Mouse (Mus musculus) ES-E14 (cell line): ENCODE results near the gene Raver1. TPM values are rescaled to one million over a fixed set of nuclear protein-coding genes. Genes with fewer than 3 reads are reported as not detected.

Source experiments
- DNase-seq: peaks from one replicate; pipeline ENCODE4 v3.0.0-alpha.2; 2013; ENCODE audit warnings: low read depth, low spot score
- H3K27ac ChIP-seq: 2 replicates; pipeline ENCODE4 v1.5.1; 2012; ENCODE audit warnings: low read depth, mild to moderate bottlenecking, low read length, moderate library complexity, mixed read lengths; ENCODE audit not compliant: poor library complexity, insufficient read depth, severe bottlenecking
- H3K36me3 ChIP-seq: 2 replicates; pipeline ENCODE4 v1.6.1; 2012; ENCODE audit warnings: mild to moderate bottlenecking, low read length, moderate library complexity, mixed read lengths; ENCODE audit not compliant: control insufficient read depth, poor library complexity, insufficient read depth, severe bottlenecking
- H3K4me1 ChIP-seq, 2 experiments: fragments of 150-350 bp in 1 of 2; sonication (generic) in 1 of 2; 2 replicates each; pipeline ENCODE4 v1.6.1; 2012; ENCODE audit warnings: low read length in 2 of 2, mild to moderate bottlenecking in 1 of 2, mixed read lengths in 1 of 2; ENCODE audit not compliant: control insufficient read depth in 2 of 2, insufficient read depth in 2 of 2, poor library complexity in 1 of 2
- H3K4me3 ChIP-seq, 2 experiments: fragments of 150-350 bp in 1 of 2; sonication (generic) in 1 of 2; 2 replicates each; pipeline ENCODE4 v1.5.1; 2012; ENCODE audit warnings: low read length in 2 of 2, low read depth in 1 of 2, mild to moderate bottlenecking in 1 of 2, mixed read lengths in 1 of 2; ENCODE audit not compliant: insufficient read depth in 1 of 2, poor library complexity in 1 of 2, severe bottlenecking in 1 of 2
- H3K9ac ChIP-seq: 2 replicates; pipeline ENCODE4 v1.6.1; 2012; ENCODE audit warnings: low read depth, mild to moderate bottlenecking, low read length, mixed read lengths; ENCODE audit not compliant: poor library complexity, insufficient read depth, severe bottlenecking
- H3K9me3 ChIP-seq: fragments of 150-350 bp; sonication (generic); 2 replicates; pipeline ENCODE4 v1.6.1; 2012; ENCODE audit warnings: low read depth, mild to moderate bottlenecking, low read length; ENCODE audit not compliant: control insufficient read depth, insufficient read depth
- CHD2 ChIP-seq: IDR thresholded peaks from 2 replicates; pipeline ENCODE4 v1.6.1; 2014; ENCODE audit warnings: mild to moderate bottlenecking, low read depth, low read length, inconsistent platforms
- HCFC1 ChIP-seq: IDR thresholded peaks from 2 replicates; pipeline ENCODE4 v1.6.1; 2012; ENCODE audit warnings: low read length, inconsistent platforms, borderline replicate concordance; ENCODE audit not compliant: insufficient read depth
- MAFK ChIP-seq: IDR thresholded peaks from 2 replicates; pipeline ENCODE4 v1.6.1; 2014; ENCODE audit warnings: mild to moderate bottlenecking, low read depth, low read length, inconsistent platforms; ENCODE audit not compliant: insufficient read depth
- ZC3H11A ChIP-seq: IDR thresholded peaks from 2 replicates; pipeline ENCODE4 v1.6.1; 2012; ENCODE audit warnings: low read depth, mild to moderate bottlenecking, inconsistent platforms, low read length, borderline replicate concordance
- ZNF384 ChIP-seq: IDR thresholded peaks from 2 replicates; pipeline ENCODE4 v1.6.1; 2012; ENCODE audit warnings: low read depth, low read length, inconsistent platforms
- in situ Hi-C, 2 experiments: fragments of 600-800 bp; cut with MboI; formaldehyde crosslinking; loops; one replicate each; pipeline ENCODE4 v1.15.1; 2025; ENCODE audit warnings: low sequenced_read_pairs in 2 of 2, inconsistent platforms in 1 of 2; ENCODE audit not compliant: unreplicated experiment in 2 of 2
- total RNA-seq: library from RNA; depleted of rRNA; stranded (reverse); fragments of 300-350 nt; gene quantifications from 2 replicates; pipeline ENCODE4 v1.2.3, GENCODE M21; 2012

The Raver1 gene
- total RNA-seq, 1 experiment, result 26.3 TPM

GRCm38 (mm10) chr9:21131059-21131956 lies 39.5 kb upstream of the Raver1 start, which contains the start of gene Tyk2:
TSS of gene Tyk2 (minus strand) at chr9:21131243.
- Histone ChIP-seq H3K4me3 (peak within 1 kb of the TSS; percentile 78 to 94), H3K36me3 (no peaks in the 10 kb centered on the region; the same call in 1 of the 2 replicates), H3K4me1 (peaks cover 0 to 5% of the 10 kb centered on the region in 2 experiments; a peak in 2 of 4 replicates), H3K27ac (peak within 1 kb of the TSS; percentile 9; the same call in 1 of the 2 replicates), H3K9ac (peak within 1 kb of the TSS; percentile 86), H3K9me3 (no peaks in the 10 kb centered on the region)
- DNase-seq, result peak; percentile 97
- TF ChIP-seq ZNF384, result no peak
- TF ChIP-seq MAFK, result 0 out of 2 replicates have a peak, but pooled peaks have one; percentile 4
- TF ChIP-seq ZC3H11A, result no peak
- peak; percentile 76 for TF ChIP-seq HCFC1
- TF ChIP-seq CHD2, result peak; percentile 73
- in situ Hi-C loops, result no loop called here

GRCm38 (mm10) chr9:21126259-21126627 lies 34.4 kb upstream of the Raver1 start:
- no peaks in the 10 kb centered on the region for H3K9me3 ChIP-seq
- peaks cover 0 to 2% of the 10 kb centered on the region in 2 experiments; a peak in 2 of 4 replicates for H3K4me1 ChIP-seq
- no peak overlapping the region for H3K9ac ChIP-seq
- in situ Hi-C loops, result no loop called here
- no peak overlapping the region for H3K4me3 ChIP-seq
- no peak overlapping the region for H3K27ac ChIP-seq
- no peaks in the 10 kb centered on the region; the same call in 1 of the 2 replicates for H3K36me3 ChIP-seq
- DNase-seq, result no peak
- TF ChIP-seq HCFC1 (no peak), MAFK (no peak), ZNF384 (no peak), CHD2 (no peak), ZC3H11A (no peak)

GRCm38 (mm10) chr9:21125502-21126258 lies 33.9 kb upstream of the Raver1 start:
- in situ Hi-C loops, result no loop called here

GRCm38 (mm10) chr9:21124837-21125236 lies 33.0 kb upstream of the Raver1 start:
- in situ Hi-C loops, result no loop called here
- no peak overlapping the region for H3K9ac ChIP-seq
- peaks cover 5% of the 10 kb centered on the region; the same call in 1 of the 2 replicates for H3K36me3 ChIP-seq

More at GRCm38 (mm10) chr9:21125502-21126258, 33.9 kb upstream of the Raver1 start:
- DNase-seq, result no peak
- no peaks in the 10 kb centered on the region; the same call in 1 of the 2 replicates for H3K36me3 ChIP-seq
- H3K9ac ChIP-seq, result no peak overlapping the region
- TF ChIP-seq ZNF384, result no peak
- H3K4me1 ChIP-seq, result peaks cover 0 to 2% of the 10 kb centered on the region in 2 experiments; a peak in 2 of 4 replicates
- no peak overlapping the region for H3K27ac ChIP-seq
- no peaks in the 10 kb centered on the region for H3K9me3 ChIP-seq
- H3K4me3 ChIP-seq, result no peak overlapping the region

More at GRCm38 (mm10) chr9:21124837-21125236, 33.0 kb upstream of the Raver1 start:
- H3K4me3 ChIP-seq, result no peak overlapping the region
- H3K4me1 ChIP-seq, result peaks cover 0 to 2% of the 10 kb centered on the region in 2 experiments; a peak in 2 of 4 replicates
- H3K9me3 ChIP-seq, result no peaks in the 10 kb centered on the region
- DNase-seq, result no peak
- H3K27ac ChIP-seq, result no peak overlapping the region
- no peak for TF ChIP-seq CHD2
- TF ChIP-seq HCFC1, result no peak
- no peak for TF ChIP-seq ZNF384
- TF ChIP-seq ZC3H11A, result no peak
- no peak for TF ChIP-seq MAFK
